Mouse (Mus musculus): ENCODE measurements around the gene Rtl8a. TPM values are rescaled to one million over a fixed set of nuclear protein-coding genes. Genes with fewer than 3 reads are reported as not detected.
A peak's percentile ranks its signal among the peaks of the same experiment; 100 is the strongest.
"Not testable (repeated sequence)": the region's sequence is repeated elsewhere in the genome, so short reads cannot be mapped to it uniquely, and the experiment has no call there.

Gene Rtl8a
- total RNA-seq, 2 experiments from 2014 or later = 238 to 300 TPM

DNA sequence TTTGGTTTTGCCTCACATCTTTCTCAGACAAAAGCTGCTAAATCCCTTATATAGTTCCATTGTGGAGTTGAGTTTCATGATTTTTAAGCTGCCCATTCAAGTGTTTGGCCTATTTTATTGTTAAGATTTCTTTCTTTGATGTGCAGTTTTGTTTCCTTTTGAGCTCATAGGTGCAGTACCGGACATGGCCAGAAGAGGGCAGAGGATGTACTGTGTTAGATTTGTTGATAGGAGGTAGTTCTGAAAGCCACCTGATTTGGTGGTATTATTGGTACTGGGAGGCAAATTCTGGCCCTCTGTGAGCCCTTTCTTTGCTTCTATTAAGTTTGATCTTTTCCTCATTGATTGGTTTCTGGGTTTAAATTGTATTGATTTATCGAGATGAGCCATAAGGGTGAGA lies 43.5 kb downstream of the Rtl8a start:
- DNase-seq = peak; percentile 50
- intact Hi-C loops (cut with DNase I) = not testable (repeated sequence)

Other genes with a start within 250 kb of the Rtl8a start
- not detected for gene Etd, start 208.8 kb downstream of the Rtl8a start, total RNA-seq (2021)
- gene Rtl8c, start 35.6 kb downstream of the Rtl8a start, total RNA-seq (2021) = 100 to 1,000 TPM; 154 to 169 TPM
- gene Gm14597, start 34.7 kb downstream of the Rtl8a start, total RNA-seq (2021) = not detected
- 100 to 1,000 TPM; 172 to 200 TPM for gene Rtl8b, start 26.7 kb upstream of the Rtl8a start, total RNA-seq (2021)
- under 1 TPM in 1 of 2 experiments, not detected in 1; 0.24 TPM for gene 4930502E18Rik, start 81.1 kb upstream of the Rtl8a start, total RNA-seq (2021)
- not detected for gene 1700013H16Rik, start 114.1 kb upstream of the Rtl8a start, total RNA-seq (2021)
- not detected for gene Zfp36l3, start 132.7 kb upstream of the Rtl8a start, total RNA-seq (2021)
- gene Xlr, start 154.0 kb upstream of the Rtl8a start, total RNA-seq (2021) = under 1 TPM; 0.54 to 0.74 TPM